Mouse (Mus musculus): ENCODE results near the gene Amdhd1. TPM values are rescaled to one million over a fixed set of nuclear protein-coding genes. Genes with fewer than 3 reads are reported as not detected.

Gene Amdhd1
- 0.25 and 0.31 TPM in 2 replicates for polyA plus RNA-seq (2014; fragmentation: Nextera tagmentation; extraction: Ambion mirVana)

GRCm38 (mm10) chr10:93539775-93540430, at the start of gene Amdhd1:
Gene Amdhd1 (minus strand): TSS chr10:93540033.
- WGBS = 4% methylated on average over 35 of the region's 35 CpGs

DNA sequence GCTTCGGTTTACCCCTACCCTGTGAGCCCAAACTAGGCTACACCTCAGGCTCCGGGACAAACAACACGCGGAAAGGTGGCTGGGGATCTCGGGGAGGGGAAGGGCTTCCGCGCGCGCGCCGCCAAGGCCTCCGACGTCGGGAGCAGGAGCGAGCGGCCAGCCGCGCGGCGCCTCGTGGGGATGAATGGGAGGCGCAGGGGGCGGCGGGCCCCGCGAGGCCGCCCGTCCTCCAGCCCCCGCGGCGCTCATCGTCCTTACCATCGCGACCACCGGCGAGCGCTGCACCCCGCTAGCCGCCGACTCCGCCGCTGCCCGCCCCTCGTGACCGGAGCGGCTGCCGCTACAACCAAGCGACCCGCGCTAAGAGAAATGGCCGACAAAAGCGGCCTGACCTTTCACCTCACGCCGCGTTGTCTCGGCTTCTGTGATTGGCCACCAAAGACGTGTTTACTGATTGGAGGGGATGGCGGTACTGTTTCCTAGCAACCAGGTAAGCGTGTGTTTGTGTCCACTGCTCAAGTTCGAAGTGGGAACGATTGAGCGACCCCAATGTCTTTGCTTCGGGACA, 49.5 kb upstream of the Amdhd1 start, which contains the start of gene Snrpf:
Gene Snrpf (minus strand): TSS at position 426 of the 568 bp plus-strand sequence.
- Histone ChIP-seq H3K4me2 (ENCODE audit: low read depth, low read length) (peak within 1 kb of the TSS; percentile 82), H3K27ac (replicated peaks; ENCODE audit: low read depth, low read length) (peak within 1 kb of the TSS; percentile 81), H3K36me3 (replicated peaks; ENCODE audit: control insufficient read depth, insufficient read depth, low read depth, low read length) (no peaks in the 10 kb centered on the region; the same call in 1 of the 2 replicates), H3K9ac (replicated peaks; ENCODE audit: low read length) (peak within 1 kb of the TSS; percentile 88), H3K4me1 (ENCODE audit: control insufficient read depth, insufficient read depth, low read length) (no peaks in the 10 kb centered on the region), H3K27me3 (ENCODE audit: control insufficient read depth, insufficient read depth, low read length) (no peaks in the 10 kb centered on the region), H3K4me3 (ENCODE audit: low read depth, low read length) (peak within 1 kb of the TSS; percentile 59), H3K9me3 (replicated peaks; ENCODE audit: control insufficient read depth, low read length) (no peaks in the 10 kb centered on the region)
- DNase-seq (ENCODE audit: low spot score) (peak; percentile 96), ATAC-seq (replicated peaks; ENCODE audit: insufficient number of reproducible peaks, low FRiP score, low TSS enrichment, low read depth) (peak; percentile 82)
- under 1% methylated on average over 61 of the region's 63 CpGs for WGBS

More at GRCm38 (mm10) chr10:93539775-93540430, at the start of gene Amdhd1:
- DNase-seq (ENCODE audit: low spot score) (peak; percentile 83), ATAC-seq (replicated peaks; ENCODE audit: insufficient number of reproducible peaks, low FRiP score, low TSS enrichment, low read depth) (peak; percentile 90)
- H3K27ac ChIP-seq (replicated peaks; ENCODE audit: low read depth, low read length) = no peak within 1 kb of the TSS
- peak within 1 kb of the TSS; percentile 45 for H3K9ac ChIP-seq (replicated peaks; ENCODE audit: low read length)
- H3K27me3 ChIP-seq (ENCODE audit: control insufficient read depth, insufficient read depth, low read length) = no peaks in the 10 kb centered on the region; the same call in 1 of the 2 replicates
- H3K4me3 ChIP-seq (ENCODE audit: low read depth, low read length) = peak within 1 kb of the TSS; percentile 32
- no peaks in the 10 kb centered on the region for H3K9me3 ChIP-seq (replicated peaks; ENCODE audit: control insufficient read depth, low read length)
- H3K36me3 ChIP-seq (replicated peaks; ENCODE audit: control insufficient read depth, insufficient read depth, low read depth, low read length) = no peaks in the 10 kb centered on the region
- H3K4me2 ChIP-seq (ENCODE audit: low read depth, low read length) = peak within 1 kb of the TSS; percentile 81
- H3K4me1 ChIP-seq (ENCODE audit: control insufficient read depth, insufficient read depth, low read length) = no peaks in the 10 kb centered on the region

GRCm38 (mm10) chr10:93588796-93589195, 49.0 kb upstream of the Amdhd1 start:
- no peaks in the 10 kb centered on the region; the same call in 1 of the 2 replicates for H3K36me3 ChIP-seq (replicated peaks; ENCODE audit: control insufficient read depth, insufficient read depth, low read depth, low read length)
- no peaks in the 10 kb centered on the region for H3K4me1 ChIP-seq (ENCODE audit: control insufficient read depth, insufficient read depth, low read length)
- H3K27ac ChIP-seq (replicated peaks; ENCODE audit: low read depth, low read length) = 0 out of 2 replicates have a peak overlapping the region, but pooled peaks have one; percentile 81
- peak overlapping the region; percentile 82 for H3K4me2 ChIP-seq (ENCODE audit: low read depth, low read length)
- ATAC-seq (replicated peaks; ENCODE audit: insufficient number of reproducible peaks, low FRiP score, low TSS enrichment, low read depth) (no peak), DNase-seq (ENCODE audit: low spot score) (peak; percentile 39)
- WGBS = 2% methylated on average over 11 of the region's 11 CpGs
- H3K9ac ChIP-seq (replicated peaks; ENCODE audit: low read length) = peak overlapping the region; percentile 88
- H3K9me3 ChIP-seq (replicated peaks; ENCODE audit: control insufficient read depth, low read length) = no peaks in the 10 kb centered on the region
- H3K4me3 ChIP-seq (ENCODE audit: low read depth, low read length) = peak overlapping the region; percentile 59
- H3K27me3 ChIP-seq (ENCODE audit: control insufficient read depth, insufficient read depth, low read length) = no peaks in the 10 kb centered on the region

- ATAC-seq (replicated peaks; ENCODE audit: insufficient number of reproducible peaks, low FRiP score, low TSS enrichment, low read depth) (0 out of 2 replicates have a peak, but pooled peaks have one; percentile 23), DNase-seq (ENCODE audit: low spot score) (peak; percentile 82)
- Histone ChIP-seq H3K36me3 (replicated peaks; ENCODE audit: control insufficient read depth, insufficient read depth, low read depth, low read length) (no peaks in the 10 kb centered on the region), H3K27ac (replicated peaks; ENCODE audit: low read depth, low read length) (no peak overlapping the region), H3K4me3 (ENCODE audit: low read depth, low read length) (no peak overlapping the region), H3K9ac (replicated peaks; ENCODE audit: low read length) (no peak overlapping the region), H3K9me3 (replicated peaks; ENCODE audit: control insufficient read depth, low read length) (no peaks in the 10 kb centered on the region), H3K4me2 (ENCODE audit: low read depth, low read length) (no peak overlapping the region), H3K27me3 (ENCODE audit: control insufficient read depth, insufficient read depth, low read length) (no peaks in the 10 kb centered on the region), H3K4me1 (ENCODE audit: control insufficient read depth, insufficient read depth, low read length) (no peaks in the 10 kb centered on the region)
- 69% methylated on average over 13 of the region's 13 CpGs for WGBS
Measured at GRCm38 (mm10) chr10:93577271-93577886, 37.5 kb upstream of the Amdhd1 start.

- Histone ChIP-seq H3K27me3 (ENCODE audit: control insufficient read depth, insufficient read depth, low read length) (no peaks in the 10 kb centered on the region), H3K4me1 (ENCODE audit: control insufficient read depth, insufficient read depth, low read length) (no peaks in the 10 kb centered on the region), H3K9me3 (replicated peaks; ENCODE audit: control insufficient read depth, low read length) (no peaks in the 10 kb centered on the region), H3K4me3 (ENCODE audit: low read depth, low read length) (no peak overlapping the region), H3K36me3 (replicated peaks; ENCODE audit: control insufficient read depth, insufficient read depth, low read depth, low read length) (no peaks in the 10 kb centered on the region), H3K27ac (replicated peaks; ENCODE audit: low read depth, low read length) (no peak overlapping the region), H3K4me2 (ENCODE audit: low read depth, low read length) (no peak overlapping the region), H3K9ac (replicated peaks; ENCODE audit: low read length) (no peak overlapping the region)
- DNase-seq (ENCODE audit: low spot score) (no peak), ATAC-seq (replicated peaks; ENCODE audit: insufficient number of reproducible peaks, low FRiP score, low TSS enrichment, low read depth) (no peak)
- WGBS = 93% methylated on average over 8 of the region's 8 CpGs
Measured at GRCm38 (mm10) chr10:93575960-93576359, 36.1 kb upstream of the Amdhd1 start.

GRCm38 (mm10) chr10:93574966-93575365, 35.1 kb upstream of the Amdhd1 start:
- Histone ChIP-seq H3K9ac (replicated peaks; ENCODE audit: low read length) (no peak overlapping the region), H3K27ac (replicated peaks; ENCODE audit: low read depth, low read length) (no peak overlapping the region)
- WGBS = 61% methylated on average over 4 of the region's 4 CpGs

GRCm38 (mm10) chr10:93572209-93572608, 32.4 kb upstream of the Amdhd1 start:
- no peak overlapping the region for H3K4me3 ChIP-seq (ENCODE audit: low read depth, low read length)
- DNase-seq (ENCODE audit: low spot score) (no peak), ATAC-seq (replicated peaks; ENCODE audit: insufficient number of reproducible peaks, low FRiP score, low TSS enrichment, low read depth) (no peak)
- WGBS = 54% methylated on average over 2 of the region's 2 CpGs
- no peak overlapping the region for H3K27ac ChIP-seq (replicated peaks; ENCODE audit: low read depth, low read length)
- no peaks in the 10 kb centered on the region for H3K27me3 ChIP-seq (ENCODE audit: control insufficient read depth, insufficient read depth, low read length)
- no peak overlapping the region for H3K4me2 ChIP-seq (ENCODE audit: low read depth, low read length)
- H3K9me3 ChIP-seq (replicated peaks; ENCODE audit: control insufficient read depth, low read length) = no peaks in the 10 kb centered on the region
- no peak overlapping the region for H3K9ac ChIP-seq (replicated peaks; ENCODE audit: low read length)
- no peaks in the 10 kb centered on the region for H3K4me1 ChIP-seq (ENCODE audit: control insufficient read depth, insufficient read depth, low read length)
- no peaks in the 10 kb centered on the region for H3K36me3 ChIP-seq (replicated peaks; ENCODE audit: control insufficient read depth, insufficient read depth, low read depth, low read length)

More at GRCm38 (mm10) chr10:93574966-93575365, 35.1 kb upstream of the Amdhd1 start:
- ATAC-seq (replicated peaks; ENCODE audit: insufficient number of reproducible peaks, low FRiP score, low TSS enrichment, low read depth) = no peak
- Histone ChIP-seq H3K4me1 (ENCODE audit: control insufficient read depth, insufficient read depth, low read length) (no peaks in the 10 kb centered on the region), H3K4me3 (ENCODE audit: low read depth, low read length) (no peak overlapping the region), H3K9me3 (replicated peaks; ENCODE audit: control insufficient read depth, low read length) (no peaks in the 10 kb centered on the region), H3K27me3 (ENCODE audit: control insufficient read depth, insufficient read depth, low read length) (no peaks in the 10 kb centered on the region), H3K36me3 (replicated peaks; ENCODE audit: control insufficient read depth, insufficient read depth, low read depth, low read length) (no peaks in the 10 kb centered on the region), H3K4me2 (ENCODE audit: low read depth, low read length) (no peak overlapping the region)
- DNase-seq (ENCODE audit: low spot score) = no peak

- no peak overlapping the region for H3K4me2 ChIP-seq (ENCODE audit: low read depth, low read length)
- H3K9ac ChIP-seq (replicated peaks; ENCODE audit: low read length) = no peak overlapping the region
- H3K27me3 ChIP-seq (ENCODE audit: control insufficient read depth, insufficient read depth, low read length) = no peaks in the 10 kb centered on the region
- H3K36me3 ChIP-seq (replicated peaks; ENCODE audit: control insufficient read depth, insufficient read depth, low read depth, low read length) = no peaks in the 10 kb centered on the region
- WGBS = 77% methylated on average over 6 of the region's 6 CpGs
- H3K4me3 ChIP-seq (ENCODE audit: low read depth, low read length) = no peak overlapping the region
- DNase-seq (ENCODE audit: low spot score) (no peak), ATAC-seq (replicated peaks; ENCODE audit: insufficient number of reproducible peaks, low FRiP score, low TSS enrichment, low read depth) (no peak)
- no peaks in the 10 kb centered on the region for H3K9me3 ChIP-seq (replicated peaks; ENCODE audit: control insufficient read depth, low read length)
- H3K27ac ChIP-seq (replicated peaks; ENCODE audit: low read depth, low read length) = no peak overlapping the region
- no peaks in the 10 kb centered on the region for H3K4me1 ChIP-seq (ENCODE audit: control insufficient read depth, insufficient read depth, low read length)
Measured at GRCm38 (mm10) chr10:93568671-93569070, 28.8 kb upstream of the Amdhd1 start.
